28 mouse cellular contexts compared by ENCODE assay signal in genomic region chr19:61257733-61258132, GRCm38 (mm10). TPM values are rescaled to one million over a fixed set of nuclear protein-coding genes. Genes with fewer than 3 reads are reported as not detected.
"Had no signal": no experiment of that assay in that cellular context is flagged by ENCODE, and none has a peak within 500 bp of the region (broad histone marks: within the 10 kb centered on the region; RNA-seq: fewer than 3 reads in every experiment).

No protein-coding gene starts in this region.

- H3K4me1 ChIP-seq: limb, embryonic 10.5 days; limb, embryonic 13.5 days; liver, embryonic 12.5 days; liver, embryonic 15.5 days; midbrain, embryonic 12.5 days; midbrain, embryonic 15.5 days; neural tube, embryonic 13.5 days had no signal

- H3K27me3 ChIP-seq: limb, embryonic 13.5 days; liver, embryonic 12.5 days; liver, embryonic 15.5 days; midbrain, embryonic 12.5 days; midbrain, embryonic 15.5 days; neural tube, embryonic 13.5 days had no signal

- H3K36me3 ChIP-seq: limb, embryonic 10.5 days; limb, embryonic 13.5 days; liver, embryonic 12.5 days; liver, embryonic 15.5 days; midbrain, embryonic 12.5 days; midbrain, embryonic 15.5 days; neural tube, embryonic 13.5 days had no signal

- H3K9me3 ChIP-seq: limb, embryonic 10.5 days; limb, embryonic 13.5 days; liver, embryonic 12.5 days; liver, embryonic 15.5 days; midbrain, embryonic 12.5 days; midbrain, embryonic 15.5 days had no signal

- H3K27ac ChIP-seq: kidney, postnatal 0 days; layer of hippocampus, adult 2 months; limb, embryonic 10.5 days; limb, embryonic 13.5 days; liver, embryonic 12.5 days; liver, embryonic 15.5 days; macrophage; midbrain, embryonic 12.5 days; midbrain, embryonic 15.5 days; neural tube, embryonic 13.5 days; stomach, postnatal 0 days had no signal

- H3K9ac ChIP-seq: limb, embryonic 13.5 days; liver, embryonic 12.5 days; liver, embryonic 15.5 days; midbrain, embryonic 12.5 days; midbrain, embryonic 15.5 days; neural tube, embryonic 13.5 days had no signal

- H3K4me3 ChIP-seq: layer of hippocampus, adult 2 months; limb, embryonic 10.5 days; limb, embryonic 13.5 days; liver, embryonic 12.5 days; liver, embryonic 15.5 days; midbrain, embryonic 12.5 days; midbrain, embryonic 15.5 days; myocyte; neural tube, embryonic 13.5 days had no signal

- DNase-seq: kidney, adult 2 months; kidney, postnatal 25 days; layer of hippocampus, adult 9-11 months; liver; lung, adult 2 months; right cerebral cortex, postnatal 14 days; right cerebral cortex, postnatal 4 days; thymus, postnatal 25 days had no signal

- ATAC-seq: liver, embryonic 12.5 days; midbrain, embryonic 15.5 days had no signal

RNA-seq across cellular contexts. Expression of gene Gm21060, which starts 39.1 kb away (rescaled TPM):
- total RNA-seq: layer of hippocampus, adult 2 months; layer of hippocampus, postnatal 25 days; left cerebral cortex, adult 18-20 months; left cerebral cortex, postnatal 25 days; megakaryocyte, adult 5-6 weeks had no signal
- polyA plus RNA-seq: kidney, adult 2 months; kidney, embryonic 14.5 days; kidney, postnatal 0 days; large intestine, adult 2 months; limb, embryonic 10.5 days; limb, embryonic 13.5 days; liver, embryonic 12.5 days; liver, embryonic 15.5 days; lung, adult 2 months; macrophage; midbrain, embryonic 12.5 days; midbrain, embryonic 15.5 days; myocyte; neural tube, embryonic 13.5 days; stomach, embryonic 14.5 days; stomach, postnatal 0 days; thymus, postnatal 0 days had no signal
